Mouse (Mus musculus) myocyte (in vitro differentiated cells): ENCODE data around the gene Gm11239.
"Not testable (repeated sequence)": the region's sequence is repeated elsewhere in the genome, so short reads cannot be mapped to it uniquely, and the experiment has no call there.

Source experiments
- CEBPB ChIP-seq: IDR thresholded peaks from 2 replicates; pipeline ENCODE4 v1.6.1; 2011; ENCODE audit warnings: mild to moderate bottlenecking, moderate library complexity; ENCODE audit not compliant: poor library complexity, insufficient read depth, severe bottlenecking
- MYOD1 ChIP-seq, 3 experiments: IDR thresholded peaks; one replicate each; pipeline ENCODE4 v1.6.1; 2011; ENCODE audit warnings: control low read depth in 2 of 3, low read depth in 2 of 3, mild to moderate bottlenecking in 2 of 3, moderate library complexity in 1 of 3; ENCODE audit not compliant: insufficient read length in 2 of 3, control insufficient read depth in 1 of 3
- MYOG ChIP-seq, 3 experiments: IDR thresholded peaks; one replicate each; pipeline ENCODE4 v1.6.1; 2011; ENCODE audit warnings: control low read depth in 2 of 3, low read depth in 2 of 3, mild to moderate bottlenecking in 2 of 3; ENCODE audit not compliant: insufficient read length in 2 of 3, control insufficient read depth in 1 of 3, insufficient read depth in 1 of 3
- POLR2A ChIP-seq: IDR thresholded peaks from one replicate; pipeline ENCODE4 v1.6.1; 2011; ENCODE audit warnings: low read depth, mild to moderate bottlenecking, control low read depth, moderate library complexity; ENCODE audit not compliant: insufficient read length
- POLR2AphosphoS2 ChIP-seq: IDR thresholded peaks from one replicate; pipeline ENCODE4 v1.6.1; 2011; ENCODE audit warnings: low read depth, control low read depth; ENCODE audit not compliant: insufficient read length
- USF1 ChIP-seq: IDR thresholded peaks from one replicate; pipeline ENCODE4 v1.6.1; 2011; ENCODE audit warnings: low read depth, mild to moderate bottlenecking, control low read depth, moderate library complexity

GRCm38 (mm10) chr4:73622684-73623083, 45.5 kb upstream of the Gm11239 start, which contains the start of gene Gm11237:
- not testable (repeated sequence) for TF ChIP-seq POLR2A; USF1; POLR2AphosphoS2; MYOD1 (IDR thresholded peaks at IDR 0.05; ENCODE audit: control insufficient read depth in 1 of 3, insufficient read length in 2 of 3, low read depth in 2 of 3); MYOG (IDR thresholded peaks at IDR 0.05; ENCODE audit: control insufficient read depth in 1 of 3, insufficient read depth in 1 of 3, insufficient read length in 2 of 3, low read depth in 2 of 3); CEBPB
